Mouse (Mus musculus): ENCODE data around the gene Gfod1. TPM values are rescaled to one million over a fixed set of nuclear protein-coding genes. Genes with fewer than 3 reads are reported as not detected.

The Gfod1 gene
- polyA plus RNA-seq, 1 experiment, result 6.5 TPM

- H3K27me3 ChIP-seq (ENCODE audit: control insufficient read depth, insufficient read depth, insufficient read length), result no peaks in the 10 kb centered on the region
- no peak overlapping the region for H3ac ChIP-seq (ENCODE audit: control insufficient read depth, insufficient read length)
- H3K36me3 ChIP-seq (ENCODE audit: control insufficient read depth, insufficient read depth), result no peaks in the 10 kb centered on the region
- TF ChIP-seq TCF3 (IDR thresholded peaks at IDR 0.05; ENCODE audit: insufficient read length, low read depth) (no peak), USF1 (IDR thresholded peaks at IDR 0.05; ENCODE audit: low read depth) (no peak), CEBPB (IDR thresholded peaks at IDR 0.05; ENCODE audit: insufficient read depth, poor library complexity, severe bottlenecking) (no peak), POLR2A (IDR thresholded peaks at IDR 0.05; ENCODE audit: insufficient read length, low read depth) (no peak), MYOG (IDR thresholded peaks at IDR 0.05; ENCODE audit: control insufficient read depth in 1 of 3, insufficient read depth in 1 of 3, insufficient read length in 2 of 3, low read depth in 2 of 3) (no peak), TCF12 (IDR thresholded peaks at IDR 0.05; ENCODE audit: insufficient read depth, poor library complexity, severe bottlenecking) (no peak), E2F4 (IDR thresholded peaks at IDR 0.05; ENCODE audit: insufficient read depth) (no peak), POLR2AphosphoS2 (IDR thresholded peaks at IDR 0.05; ENCODE audit: insufficient read length, low read depth) (no peak), MAX (IDR thresholded peaks at IDR 0.05; ENCODE audit: low read depth) (no peak), REST (IDR thresholded peaks at IDR 0.05; ENCODE audit: insufficient read depth, insufficient read length) (no peak), SRF (IDR thresholded peaks at IDR 0.05; ENCODE audit: control insufficient read depth, insufficient read length, low read depth) (no peak), MYOD1 (IDR thresholded peaks at IDR 0.05; ENCODE audit: control insufficient read depth in 1 of 3, insufficient read length in 2 of 3, low read depth in 2 of 3) (no peak)
- peaks cover 72% of the 10 kb centered on the region for H3K79me2 ChIP-seq (ENCODE audit: control insufficient read depth, insufficient read depth)
- H3K4me3 ChIP-seq, result peak overlapping the region; percentile 90
- peak overlapping the region; percentile 97 for H3K4me2 ChIP-seq (ENCODE audit: low read depth)
Measured at GRCm38 (mm10) chr13:43300906-43301305, 3.1 kb downstream of the Gfod1 start.

- Histone ChIP-seq H3K4me3 (no peak overlapping the region), H3ac (ENCODE audit: control insufficient read depth, insufficient read length) (no peak overlapping the region), H3K79me2 (ENCODE audit: control insufficient read depth, insufficient read depth) (peaks cover 78% of the 10 kb centered on the region), H3K4me2 (ENCODE audit: low read depth) (no peak overlapping the region), H3K27me3 (ENCODE audit: control insufficient read depth, insufficient read depth, insufficient read length) (no peaks in the 10 kb centered on the region), H3K36me3 (ENCODE audit: control insufficient read depth, insufficient read depth) (no peaks in the 10 kb centered on the region)
- no peak for TF ChIP-seq CEBPB (IDR thresholded peaks at IDR 0.05; ENCODE audit: insufficient read depth, poor library complexity, severe bottlenecking)
Measured at GRCm38 (mm10) chr13:43300366-43300765, 3.6 kb downstream of the Gfod1 start.

GRCm38 (mm10) chr13:43299171-43299570, 4.8 kb downstream of the Gfod1 start:
- no peaks in the 10 kb centered on the region for H3K27me3 ChIP-seq (ENCODE audit: control insufficient read depth, insufficient read depth, insufficient read length)
- no peak for TF ChIP-seq POLR2A (IDR thresholded peaks at IDR 0.05; ENCODE audit: insufficient read length, low read depth)
- TF ChIP-seq REST (IDR thresholded peaks at IDR 0.05; ENCODE audit: insufficient read depth, insufficient read length), result no peak
- no peak for TF ChIP-seq POLR2AphosphoS2 (IDR thresholded peaks at IDR 0.05; ENCODE audit: insufficient read length, low read depth)
- no peak for TF ChIP-seq TCF3 (IDR thresholded peaks at IDR 0.05; ENCODE audit: insufficient read length, low read depth)
- no peak for TF ChIP-seq USF1 (IDR thresholded peaks at IDR 0.05; ENCODE audit: low read depth)
- no peak for TF ChIP-seq CEBPB (IDR thresholded peaks at IDR 0.05; ENCODE audit: insufficient read depth, poor library complexity, severe bottlenecking)
- TF ChIP-seq SRF (IDR thresholded peaks at IDR 0.05; ENCODE audit: control insufficient read depth, insufficient read length, low read depth), result no peak

GRCm38 (mm10) chr13:43297526-43297925, 6.4 kb downstream of the Gfod1 start:
- Histone ChIP-seq H3K36me3 (ENCODE audit: control insufficient read depth, insufficient read depth) (peaks cover 3% of the 10 kb centered on the region), H3K27me3 (ENCODE audit: control insufficient read depth, insufficient read depth, insufficient read length) (no peaks in the 10 kb centered on the region), H3K4me3 (no peak overlapping the region), H3K79me2 (ENCODE audit: control insufficient read depth, insufficient read depth) (peaks cover 97% of the 10 kb centered on the region), H3K4me2 (ENCODE audit: low read depth) (no peak overlapping the region), H3ac (ENCODE audit: control insufficient read depth, insufficient read length) (no peak overlapping the region)
- TF ChIP-seq MYOG (IDR thresholded peaks at IDR 0.05; ENCODE audit: control insufficient read depth in 1 of 3, insufficient read depth in 1 of 3, insufficient read length in 2 of 3, low read depth in 2 of 3), result no peak

More at GRCm38 (mm10) chr13:43299171-43299570, 4.8 kb downstream of the Gfod1 start:
- H3K4me2 ChIP-seq (ENCODE audit: low read depth), result no peak overlapping the region
- H3K79me2 ChIP-seq (ENCODE audit: control insufficient read depth, insufficient read depth), result peaks cover 90% of the 10 kb centered on the region
- H3ac ChIP-seq (ENCODE audit: control insufficient read depth, insufficient read length), result no peak overlapping the region
- H3K4me3 ChIP-seq, result no peak overlapping the region
- H3K36me3 ChIP-seq (ENCODE audit: control insufficient read depth, insufficient read depth), result no peaks in the 10 kb centered on the region

- Histone ChIP-seq H3K4me3 (no peak overlapping the region), H3K27me3 (ENCODE audit: control insufficient read depth, insufficient read depth, insufficient read length) (no peaks in the 10 kb centered on the region), H3ac (ENCODE audit: control insufficient read depth, insufficient read length) (no peak overlapping the region), H3K4me2 (ENCODE audit: low read depth) (no peak overlapping the region), H3K79me2 (ENCODE audit: control insufficient read depth, insufficient read depth) (peaks cover 97% of the 10 kb centered on the region), H3K36me3 (ENCODE audit: control insufficient read depth, insufficient read depth) (peaks cover 3% of the 10 kb centered on the region)
- TF ChIP-seq USF1 (IDR thresholded peaks at IDR 0.05; ENCODE audit: low read depth), result no peak
- no peak for TF ChIP-seq CEBPB (IDR thresholded peaks at IDR 0.05; ENCODE audit: insufficient read depth, poor library complexity, severe bottlenecking)
Measured at GRCm38 (mm10) chr13:43296140-43296805, 7.7 kb downstream of the Gfod1 start.

- H3ac ChIP-seq (ENCODE audit: control insufficient read depth, insufficient read length), result no peak overlapping the region
- TF ChIP-seq MYOD1 (IDR thresholded peaks at IDR 0.05; ENCODE audit: control insufficient read depth in 1 of 3, insufficient read length in 2 of 3, low read depth in 2 of 3), result no peak
- H3K79me2 ChIP-seq (ENCODE audit: control insufficient read depth, insufficient read depth), result peaks cover 96% of the 10 kb centered on the region
Measured at GRCm38 (mm10) chr13:43295684-43296083, 8.3 kb downstream of the Gfod1 start.

More at GRCm38 (mm10) chr13:43295684-43296083, 8.3 kb downstream of the Gfod1 start:
- Histone ChIP-seq H3K27me3 (ENCODE audit: control insufficient read depth, insufficient read depth, insufficient read length) (no peaks in the 10 kb centered on the region), H3K4me3 (no peak overlapping the region), H3K36me3 (ENCODE audit: control insufficient read depth, insufficient read depth) (peaks cover 3% of the 10 kb centered on the region), H3K4me2 (ENCODE audit: low read depth) (no peak overlapping the region)

Measured in myocyte (in vitro differentiated cells).